Mouse (Mus musculus) spleen, adult 12 weeks (tissue): ENCODE measurements around the gene Mthfr.

Experiments
- DNase-seq: peaks from one replicate; pipeline ENCODE4 v3.0.0; 2022; ENCODE audit warnings: low spot score

The Mthfr gene

DNA sequence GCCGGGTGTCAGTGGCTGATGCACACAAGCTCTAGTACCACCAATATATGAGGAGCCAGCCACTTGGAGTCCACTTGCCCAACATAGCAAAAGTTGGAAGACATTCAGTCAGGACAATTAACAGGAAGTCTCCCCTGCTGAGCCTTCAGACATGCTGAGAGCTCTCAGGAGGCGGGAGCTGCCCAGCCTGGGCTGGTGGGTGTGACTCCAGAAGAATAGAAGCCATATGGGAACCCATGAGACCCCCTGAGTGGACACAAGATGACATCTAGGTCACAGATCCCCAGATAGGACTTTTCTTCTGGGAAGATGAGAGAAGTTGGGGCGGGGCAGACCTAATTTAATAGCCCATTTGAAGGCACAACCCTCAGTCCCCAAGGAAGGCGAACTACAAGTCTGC, 50.3 kb downstream of the Mthfr start:
- DNase-seq: no peak

DNA sequence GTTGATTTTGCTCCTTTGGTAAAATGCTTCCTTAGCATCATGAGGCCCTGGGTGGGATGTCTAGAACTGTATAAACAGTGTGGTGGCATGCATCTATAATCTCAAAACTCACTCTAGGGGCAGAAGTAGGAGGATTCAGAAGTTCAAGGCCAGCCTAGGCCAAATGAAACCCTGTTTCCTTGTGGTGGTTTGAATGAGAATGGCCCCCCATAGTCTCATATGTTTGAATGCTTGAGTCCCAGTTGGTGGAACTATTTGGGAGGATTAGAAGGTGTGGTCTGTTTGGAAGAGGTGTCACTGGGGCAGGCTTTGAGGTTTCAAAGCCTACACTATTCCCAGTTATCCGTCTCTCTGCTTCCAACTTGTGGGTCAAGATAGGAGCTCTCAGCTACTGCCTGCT, 52.3 kb downstream of the Mthfr start:
- no peak for DNase-seq

DNA sequence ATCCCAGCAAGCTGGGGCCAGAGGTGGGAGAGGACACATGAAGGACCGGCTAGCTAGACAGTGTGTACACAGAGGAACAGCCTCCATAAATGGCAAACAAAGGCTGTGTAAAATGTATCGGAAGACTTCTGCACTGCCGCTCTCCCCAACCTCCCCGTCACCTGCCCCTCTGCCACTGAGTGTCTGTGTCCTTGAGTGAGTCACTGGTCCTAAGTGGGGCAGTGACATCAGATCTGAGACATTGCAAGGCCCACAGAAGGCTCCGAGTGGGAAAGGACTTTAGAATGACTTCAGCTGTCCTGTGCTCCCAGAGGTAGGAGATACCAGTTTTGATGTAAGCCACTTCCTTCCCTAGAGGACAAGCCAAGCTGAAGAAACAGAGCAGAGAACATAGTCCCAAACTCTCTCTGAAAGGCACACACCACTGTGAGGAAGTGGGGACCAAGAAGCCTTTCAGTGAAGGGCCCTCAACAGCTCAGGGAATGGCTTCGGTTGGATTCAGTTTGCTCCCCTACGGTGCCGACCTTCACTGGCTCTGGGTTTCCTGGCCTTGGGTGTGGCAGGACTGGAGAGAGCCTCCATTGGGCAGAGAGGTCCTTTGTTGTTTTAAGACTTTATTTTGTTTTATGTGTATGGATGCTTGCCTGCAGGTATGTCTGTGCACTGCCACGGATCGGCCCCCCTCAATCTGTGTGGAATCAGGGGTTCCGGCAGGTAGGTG, 53.8 kb downstream of the Mthfr start:
- DNase-seq: no peak

DNA sequence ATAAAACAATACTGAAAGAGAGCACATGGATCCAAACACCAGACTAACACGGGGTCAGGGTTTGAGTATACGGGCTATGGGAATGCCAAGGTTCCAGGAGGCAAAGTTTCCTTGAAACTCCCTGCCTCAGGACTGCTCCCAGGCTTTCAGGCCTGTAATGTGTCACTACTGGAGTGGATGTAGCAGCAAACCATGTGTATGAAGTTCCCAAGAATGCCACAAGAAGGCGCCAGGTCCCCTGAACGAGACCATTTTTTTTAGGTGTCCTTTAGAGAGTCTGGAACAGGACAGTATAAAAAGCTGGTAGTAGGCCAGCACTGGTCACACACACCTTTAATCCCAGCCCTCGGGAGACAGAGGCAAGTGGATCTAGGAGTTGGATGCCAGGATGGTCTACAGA, 55.3 kb downstream of the Mthfr start:
- no peak for DNase-seq

DNA sequence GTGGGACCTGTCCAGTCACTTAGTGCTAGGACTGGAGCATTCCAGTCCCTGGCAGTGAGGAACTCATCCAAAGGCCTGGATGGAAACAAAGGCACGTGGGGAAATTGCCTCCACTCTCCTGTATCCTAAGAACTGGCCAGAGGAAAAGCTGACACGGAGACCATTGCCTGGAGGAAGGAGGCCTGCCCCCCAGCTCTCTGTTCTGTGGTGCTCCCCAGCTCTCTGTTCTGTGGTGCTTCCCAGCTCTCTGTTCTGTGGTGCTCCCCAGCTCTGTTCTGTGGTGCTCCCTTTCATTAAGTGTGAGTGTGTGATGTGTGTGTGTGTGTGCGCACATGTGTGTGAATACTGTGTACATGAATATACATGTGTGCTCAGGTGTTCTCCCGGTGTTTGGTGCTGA, 56.2 kb downstream of the Mthfr start:
- DNase-seq: no peak

DNA sequence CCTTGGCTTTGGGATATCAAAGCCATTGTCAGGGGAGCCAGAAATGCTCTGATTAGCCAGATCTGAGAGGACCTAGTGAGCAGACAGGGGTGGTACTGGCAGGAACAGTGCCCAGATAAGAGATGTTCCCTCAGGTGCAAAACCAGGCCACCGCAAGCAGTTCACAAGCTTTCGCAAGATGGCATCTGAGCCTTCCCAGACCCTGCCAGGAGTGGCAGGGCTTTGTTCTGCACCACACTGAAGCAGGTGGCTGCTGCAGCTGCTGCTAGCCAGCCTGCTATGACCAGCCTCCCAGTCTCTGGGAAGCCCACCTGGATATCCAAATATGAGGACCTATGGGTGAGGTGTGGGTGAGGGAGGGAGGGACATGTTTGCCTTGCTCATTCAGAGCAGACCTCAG, 59.1 kb downstream of the Mthfr start:
- DNase-seq: no peak

DNA sequence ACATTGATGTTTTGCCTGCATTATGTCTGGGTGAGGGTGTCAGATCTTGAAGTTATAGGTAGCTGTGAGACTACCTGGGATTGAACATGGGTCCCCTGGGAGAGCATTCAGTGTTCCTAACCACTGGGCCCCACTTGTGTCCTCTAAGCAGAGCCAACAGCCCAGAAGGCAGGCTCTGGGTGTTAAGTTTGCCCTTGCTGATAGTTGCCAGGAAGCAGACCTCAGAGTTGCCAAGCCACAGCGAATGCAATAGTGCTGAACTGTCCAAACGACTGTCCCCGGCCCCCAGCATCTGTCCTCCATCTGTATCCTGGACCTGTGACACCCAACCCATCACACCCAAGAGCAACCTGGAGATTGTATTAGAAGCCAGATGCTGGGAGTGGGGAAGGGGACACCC, 59.8 kb downstream of the Mthfr start:
- DNase-seq: no peak

DNA sequence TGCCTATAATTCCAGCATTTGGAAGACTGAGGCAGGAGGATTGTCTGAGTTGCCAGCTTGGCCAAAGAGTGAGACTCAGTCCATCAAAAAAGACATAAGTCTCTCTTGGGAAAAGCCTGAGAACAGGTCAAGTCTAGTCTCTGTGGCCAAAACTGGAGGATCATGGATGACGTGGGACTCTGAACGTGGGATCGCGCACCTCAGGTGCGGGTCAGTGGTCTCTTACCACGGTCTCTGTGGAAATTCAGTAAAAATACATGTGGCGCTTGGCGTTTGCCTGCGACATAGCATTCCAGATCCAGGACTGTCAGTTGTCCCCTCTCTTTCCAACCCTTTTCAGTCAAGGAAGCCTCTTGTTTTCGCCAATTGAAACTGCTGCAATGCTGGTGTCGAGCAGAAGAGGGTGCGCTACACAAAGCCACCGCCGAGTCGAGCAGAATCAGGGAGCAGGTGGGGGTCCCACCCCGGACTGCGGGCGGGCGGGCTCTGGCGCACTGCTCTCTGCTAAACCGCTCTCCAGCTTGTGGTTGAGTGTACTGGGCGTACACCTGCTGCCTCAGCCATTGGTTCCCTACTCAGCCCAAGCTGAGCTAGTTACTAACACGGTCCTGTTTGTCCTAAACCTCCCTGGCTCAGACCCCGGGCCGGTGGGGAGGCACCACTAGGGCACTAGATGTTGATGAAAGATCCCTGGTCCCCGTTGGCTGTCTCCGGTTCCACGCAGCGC, 63.1 kb downstream of the Mthfr start:
- DNase-seq: no peak

DNA sequence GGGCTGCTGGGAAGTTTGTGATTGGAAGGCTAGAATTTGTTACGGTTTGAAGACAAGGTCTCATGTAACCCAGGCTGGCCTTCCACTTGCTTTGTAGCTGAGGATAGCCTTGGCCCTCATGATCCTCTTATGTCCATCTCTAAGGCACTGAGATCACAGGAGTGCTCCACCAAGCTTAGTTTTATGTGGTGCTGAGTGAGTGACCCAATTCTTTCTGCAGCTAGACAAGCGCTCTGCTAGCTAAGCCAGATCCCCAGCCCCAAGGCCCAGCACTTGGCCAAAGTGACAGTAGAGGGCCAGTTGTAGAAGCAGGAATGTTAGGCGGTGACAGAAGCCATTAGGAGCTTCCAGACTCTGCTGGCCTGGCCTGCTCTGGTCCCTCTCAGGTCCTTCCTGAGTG, 65.3 kb downstream of the Mthfr start:
- no peak for DNase-seq

DNA sequence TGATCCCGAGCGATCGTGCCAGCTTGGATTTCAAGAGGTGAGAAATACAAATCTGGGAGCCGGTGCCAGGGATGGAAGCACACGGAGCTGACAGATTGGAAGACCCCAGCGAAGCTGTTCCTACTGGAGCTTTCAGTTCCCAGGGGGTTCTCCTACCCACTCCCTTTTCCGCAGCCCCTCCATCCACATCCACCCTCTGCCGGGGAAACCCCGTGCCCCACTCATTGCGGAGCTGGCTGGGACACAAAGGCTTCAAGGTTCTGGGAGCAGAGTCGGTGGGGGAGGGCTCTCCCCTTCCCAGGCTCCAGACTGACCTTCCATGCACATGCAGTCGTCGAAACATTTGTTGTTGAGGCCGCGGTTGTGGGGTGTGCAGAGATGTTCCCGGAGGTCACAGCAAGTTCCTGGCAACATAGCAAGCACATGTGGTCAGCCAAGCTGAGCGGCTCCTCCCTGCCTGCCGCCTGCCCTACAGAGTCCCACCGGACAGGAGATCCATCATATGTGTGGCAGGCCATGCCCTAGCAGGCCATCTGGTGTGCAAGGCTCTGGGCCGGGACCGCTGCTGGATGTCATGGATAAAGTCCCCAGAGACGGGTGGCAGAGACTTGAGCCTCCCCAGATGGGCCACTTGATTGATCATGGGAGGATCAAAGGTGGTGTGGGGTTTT, 68.9 kb downstream of the Mthfr start:
- no peak for DNase-seq

DNA sequence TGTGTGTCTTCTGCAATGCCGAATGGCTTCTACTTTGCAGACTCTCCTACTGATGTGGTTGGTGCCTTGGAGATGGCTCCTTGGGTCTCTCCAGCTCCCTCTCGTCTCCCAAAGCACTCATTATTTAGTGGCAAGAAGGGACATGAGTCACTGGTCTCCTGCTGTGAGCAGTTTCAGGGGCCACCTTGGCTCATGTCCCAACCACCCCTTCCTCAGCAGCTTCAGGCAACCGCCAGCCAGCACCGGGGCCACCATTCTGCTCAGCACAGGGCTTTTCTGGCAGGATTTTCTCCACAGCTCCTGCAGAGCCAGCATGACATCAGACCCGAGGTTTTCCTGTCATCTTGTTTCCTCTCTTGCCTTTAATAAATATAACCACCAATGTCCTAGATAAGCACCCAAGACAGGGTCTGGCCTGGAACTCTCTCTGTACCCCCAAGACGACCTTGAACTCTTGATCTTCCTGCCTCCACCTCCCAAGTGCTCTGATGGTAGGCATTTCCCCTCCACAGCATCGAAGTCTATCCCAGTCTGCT, 69.8 kb downstream of the Mthfr start:
- no peak for DNase-seq
